Mouse (Mus musculus): ENCODE results near the gene Proser3. TPM values are rescaled to one million over a fixed set of nuclear protein-coding genes. Genes with fewer than 3 reads are reported as not detected.

Gene Proser3
- total RNA-seq, 2 experiments from 2014 or later = 4.0 to 4.1 TPM

DNA sequence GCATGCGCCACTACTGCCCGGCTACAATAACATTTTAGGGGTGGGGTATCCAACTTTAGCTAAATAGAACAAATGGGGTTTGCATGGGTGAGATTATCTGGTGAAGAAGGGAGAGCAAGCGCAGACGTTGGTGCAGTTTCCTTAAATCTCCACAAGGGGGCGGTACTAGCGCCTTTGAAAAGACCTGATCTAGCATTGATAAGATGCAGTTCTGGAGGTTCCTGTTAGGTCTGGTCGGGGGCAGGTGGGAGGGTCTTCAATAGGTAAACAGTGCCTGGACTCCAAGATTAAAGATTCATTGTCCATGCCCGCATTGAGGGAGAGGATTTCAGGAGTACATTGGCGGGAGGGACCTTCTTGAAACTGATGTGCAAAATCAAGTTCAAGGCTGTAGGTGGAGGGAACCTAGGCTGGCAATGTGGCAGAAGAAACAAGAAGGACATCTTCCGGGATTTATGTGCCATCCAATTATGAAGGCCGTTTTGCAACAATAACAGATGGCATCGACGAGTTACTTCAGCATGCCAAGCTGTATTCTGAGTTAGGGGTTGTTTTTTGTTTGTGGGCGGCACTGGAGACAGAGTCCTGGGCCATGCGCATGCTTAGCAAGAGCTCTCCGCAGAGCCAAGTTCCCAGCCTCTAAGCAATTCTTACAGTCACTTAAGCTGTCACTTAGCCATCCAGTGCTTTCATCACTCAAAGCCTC, 61.7 kb downstream of the Proser3 start:
- TF ChIP-seq CTCF (conservative IDR thresholded peaks at IDR 0.05) = peak; percentile 86
- H3K4me3 ChIP-seq = no peak overlapping the region
- peak; percentile 61 to 62 for DNase-seq (ENCODE audit: low spot score in 2 of 2)
- H3K27ac ChIP-seq = peak overlapping the region; percentile 65; the same call in 1 of the 2 replicates

Small RNAs within 50 kb of the gene (microRNA-seq; reads per million reads assigned to microRNA genes)
- 0.96 to 1.1 reads per million in 2 experiments for gene Gm38670
- gene Mir3569 = 0 to 0.92 reads per million in 2 experiments

Other genes starting within 250 kb of the Proser3 start
- gene Alkbh6, start 243.6 kb downstream of the Proser3 start, total RNA-seq (2021) = 10 to 100 TPM; 50.8 to 51.8 TPM
- 10 to 100 TPM in 1 of 2 experiments, 1 to 10 TPM in 1; 9.4 to 14.2 TPM for gene Syne4, start 237.5 kb downstream of the Proser3 start, total RNA-seq (2021)
- gene E130208F15Rik, start 230.6 kb downstream of the Proser3 start, total RNA-seq (2021) = under 1 TPM; 0.41 to 0.81 TPM
- 1 to 10 TPM; 6.7 to 7.3 TPM for gene Sdhaf1, start 228.4 kb downstream of the Proser3 start, total RNA-seq (2021)
- gene Lrfn3, start 189.5 kb downstream of the Proser3 start, total RNA-seq (2021) = 10 to 100 TPM; 32.4 to 34.6 TPM
- gene Tyrobp, start 138.5 kb downstream of the Proser3 start, total RNA-seq (2021) = 10 to 100 TPM; 26.7 to 32.6 TPM
- gene Hcst, start 132.4 kb downstream of the Proser3 start, total RNA-seq (2021) = 1 to 10 TPM in 1 of 2 experiments, not detected in 1; 1.5 TPM
- 1 to 10 TPM; 2.8 to 3.0 TPM for gene Nfkbid, start 130.6 kb downstream of the Proser3 start, total RNA-seq (2021)
- gene Aplp1, start 106.8 kb downstream of the Proser3 start, total RNA-seq (2021) = 1,000 to 10,000 TPM; 1,283 to 1,305 TPM
- 10 to 100 TPM; 15.0 to 20.4 TPM for gene Kirrel2, start 94.6 kb downstream of the Proser3 start, total RNA-seq (2021)
- 1 to 10 TPM; 1.2 to 1.3 TPM for gene Nphs1, start 94.0 kb downstream of the Proser3 start, total RNA-seq (2021)
- gene Prodh2, start 58.7 kb downstream of the Proser3 start, total RNA-seq (2021) = not detected
- gene Arhgap33, start 17.2 kb downstream of the Proser3 start, total RNA-seq (2021) = 100 to 1,000 TPM; 101 to 119 TPM
- gene Hspb6, start 121 bp downstream of the Proser3 start, total RNA-seq (2021) = 1 to 10 TPM; 2.7 to 4.8 TPM
- 10 to 100 TPM; 45.5 to 47.6 TPM for gene Lin37, start 7.5 kb upstream of the Proser3 start, total RNA-seq (2021)
- 10 to 100 TPM; 71.4 to 90.8 TPM for gene U2af1l4, start 11.0 kb upstream of the Proser3 start, total RNA-seq (2021)
- 10 to 100 TPM in 1 of 2 experiments, 1 to 10 TPM in 1; 9.0 to 11.4 TPM for gene Gm49396, start 11.0 kb upstream of the Proser3 start, total RNA-seq (2021)
- 10 to 100 TPM; 79.9 to 92.3 TPM for gene Psenen, start 11.3 kb upstream of the Proser3 start, total RNA-seq (2021)
- 1 to 10 TPM; 6.4 to 6.5 TPM for gene Igflr1, start 13.1 kb upstream of the Proser3 start, total RNA-seq (2021)
- 10 to 100 TPM; 49.8 to 57.5 TPM for gene Kmt2b, start 36.4 kb upstream of the Proser3 start, total RNA-seq (2021)
- not detected for gene Zbtb32, start 46.6 kb upstream of the Proser3 start, total RNA-seq (2021)
- under 1 TPM in 1 of 2 experiments, not detected in 1; 0.69 TPM for gene Upk1a, start 60.5 kb upstream of the Proser3 start, total RNA-seq (2021)
- 100 to 1,000 TPM; 552 to 568 TPM for gene Cox6b1, start 73.9 kb upstream of the Proser3 start, total RNA-seq (2021)
- gene Etv2, start 83.6 kb upstream of the Proser3 start, total RNA-seq (2021) = not detected
- 10 to 100 TPM; 69.5 to 72.6 TPM for gene Rbm42, start 98.0 kb upstream of the Proser3 start, total RNA-seq (2021)
- gene Haus5, start 112.7 kb upstream of the Proser3 start, total RNA-seq (2021) = 1 to 10 TPM; 6.6 to 6.8 TPM
- gene Pmis2, start 119.3 kb upstream of the Proser3 start, total RNA-seq (2021) = not detected
- not detected for gene 2200002J24Rik, start 146.6 kb upstream of the Proser3 start, total RNA-seq (2021)
- gene Atp4a, start 159.9 kb upstream of the Proser3 start, total RNA-seq (2021) = under 1 TPM; 0.38 to 0.47 TPM
- gene Tmem147, start 177.2 kb upstream of the Proser3 start, total RNA-seq (2021) = 100 to 1,000 TPM; 108 to 112 TPM
- gene Gapdhs, start 191.4 kb upstream of the Proser3 start, total RNA-seq (2021) = not detected
- 1 to 10 TPM; 4.9 to 6.1 TPM for gene Sbsn, start 199.2 kb upstream of the Proser3 start, total RNA-seq (2021)
- gene Dmkn, start 211.5 kb upstream of the Proser3 start, total RNA-seq (2021) = under 1 TPM; 0.56 to 1.00 TPM
- not detected for gene Krtdap, start 235.6 kb upstream of the Proser3 start, total RNA-seq (2021)

Data from layer of hippocampus, adult 2 months (tissue).